Mouse (Mus musculus) central nervous system, embryonic 14 days (tissue): ENCODE results near the gene Cfap52. TPM values are rescaled to one million over a fixed set of nuclear protein-coding genes. Genes with fewer than 3 reads are reported as not detected.

Experiments
- polyA plus RNA-seq: library from polyadenylated mRNA; depleted of rRNA; stranded (reverse); fragments of >200 nt; gene quantifications from 2 replicates; pipeline ENCODE4 v1.2.3, GENCODE M21; 2012; rRNA removed

The Cfap52 gene
- polyA plus RNA-seq = 2.5 TPM in 2 replicates

GRCm38 (mm10) chr11:67965242-67965883, at the start of gene Cfap52:
Cfap52 (minus strand) TSS chr11:67965651.

GRCm38 (mm10) chr11:67965905-67966878, 741 bp upstream of the Cfap52 start, which contains the start of gene Stx8:
Stx8 (plus strand) TSS chr11:67966193.

GRCm38 (mm10) chr11:67921827-67922754, 43.4 kb downstream of the Cfap52 start, which contains the start of gene Usp43:
Usp43 (minus strand) TSS chr11:67922153.

Other genes with a start within 250 kb of the Cfap52 start
- 0.01 and 0.04 TPM in 2 replicates for gene Glp2r, start 194.5 kb downstream of the Cfap52 start, polyA plus RNA-seq
- gene Gsg1l2, start 191.0 kb downstream of the Cfap52 start, polyA plus RNA-seq = 0.06 TPM in 1 of 2 replicates, not detected in the other
- 2.0 TPM in 1 of 2 replicates, not detected in the other for gene Dhrs7c, start 167.5 kb downstream of the Cfap52 start, polyA plus RNA-seq
- 1.1 and 1.2 TPM in 2 replicates for gene Usp43, start 43.5 kb downstream of the Cfap52 start, polyA plus RNA-seq
- 28.3 and 30.5 TPM in 2 replicates for gene Stx8, start 542 bp upstream of the Cfap52 start, polyA plus RNA-seq